Mouse (Mus musculus) brown adipose tissue, adult 24 weeks (tissue): ENCODE measurements around the gene Pax5. TPM values are rescaled to one million over a fixed set of nuclear protein-coding genes. Genes with fewer than 3 reads are reported as not detected.
A peak's percentile ranks its signal among the peaks of the same experiment; 100 is the strongest.

Source experiments
- H3K27ac ChIP-seq: fragments of 200-500 bp; replicated peaks from 2 replicates; pipeline ENCODE4 v1.5.1; 2012; ENCODE audit warnings: low read depth, mild to moderate bottlenecking, low read length
- H3K4me1 ChIP-seq: fragments of 200-500 bp; 2 replicates; pipeline ENCODE4 v1.6.1; 2012; ENCODE audit warnings: low read length, mixed read lengths; ENCODE audit not compliant: control insufficient read depth, insufficient read depth, insufficient read length
- H3K4me3 ChIP-seq: fragments of 200-500 bp; 2 replicates; pipeline ENCODE4 v1.5.1; 2012; ENCODE audit warnings: low read depth, mild to moderate bottlenecking, low read length, moderate library complexity; ENCODE audit not compliant: insufficient read depth
- polyA plus RNA-seq: library from polyadenylated mRNA; stranded (reverse); fragments of >200 nt; gene quantifications from 2 replicates; pipeline ENCODE4 v1.2.4, GENCODE M21; 2012; ENCODE audit not compliant: missing spikeins, insufficient read depth, insufficient read length

The Pax5 gene
- polyA plus RNA-seq, 1 experiment = not detected

DNA sequence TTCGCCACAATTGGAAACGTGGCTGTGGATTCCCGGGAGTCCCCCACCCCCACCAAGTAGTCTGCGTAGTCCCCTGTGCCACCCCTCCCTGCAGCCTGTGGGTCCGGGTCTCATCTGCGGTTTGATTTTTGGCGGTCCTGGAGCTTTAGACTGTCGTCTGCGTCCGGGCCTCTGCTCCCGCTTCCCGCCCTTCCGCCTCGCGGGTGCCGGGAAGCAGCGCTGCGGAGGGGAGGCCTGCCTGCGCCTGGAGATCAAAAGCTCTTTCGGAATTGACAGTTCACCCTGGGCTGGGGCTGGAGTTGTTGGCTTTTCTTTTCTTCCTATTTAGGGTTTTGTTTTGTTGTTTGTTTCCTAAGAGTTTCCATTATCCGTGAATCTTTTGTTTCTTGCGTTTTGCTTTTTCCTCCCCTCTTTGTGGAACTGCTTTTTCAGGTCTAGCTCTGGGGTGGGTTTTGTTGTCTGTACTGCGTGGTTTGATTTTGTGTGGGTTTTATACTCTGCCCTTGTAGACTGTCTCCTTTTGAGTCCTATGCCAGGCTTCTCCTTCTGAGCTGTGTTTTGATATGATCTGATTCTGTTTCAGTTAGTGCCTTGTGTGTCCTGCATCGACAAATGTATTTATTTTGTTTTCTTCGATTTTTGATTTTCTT is 1.9 kb upstream of the Pax5 start:
- Histone ChIP-seq H3K4me1 (no peaks in the 10 kb centered on the region), H3K27ac (no peak overlapping the region), H3K4me3 (0 out of 2 replicates have a peak overlapping the region, but pooled peaks have one; percentile 20)

- H3K4me3 ChIP-seq = peak overlapping the region; percentile 20; the same call in 1 of the 2 replicates
- H3K4me1 ChIP-seq = no peaks in the 10 kb centered on the region
- no peak overlapping the region for H3K27ac ChIP-seq
These were observed 1.0 kb upstream of the Pax5 start for GRCm38 (mm10) chr4:44711136-44711900.

DNA sequence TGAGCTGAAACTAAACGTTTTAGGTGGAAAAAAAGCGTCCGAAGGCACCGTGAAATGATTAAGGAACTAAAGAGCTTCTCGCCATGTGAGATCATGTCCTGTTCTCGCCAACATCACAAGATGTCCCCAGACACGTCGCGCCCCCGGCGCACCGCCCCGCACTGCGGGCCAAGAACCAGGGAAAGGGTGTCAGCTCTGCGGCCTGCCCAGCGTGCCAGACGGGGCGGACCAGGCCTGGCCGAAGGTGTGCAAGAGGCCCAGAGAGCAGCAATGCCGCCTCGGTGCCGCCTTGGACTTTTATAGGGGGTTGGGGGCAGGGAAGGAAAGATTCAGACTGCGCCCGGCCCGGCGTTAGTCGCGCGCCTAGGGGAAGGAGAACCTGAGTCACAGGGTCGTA is 412 bp upstream of the Pax5 start:
- no peak overlapping the region for H3K4me3 ChIP-seq
- H3K27ac ChIP-seq = no peak overlapping the region
- H3K4me1 ChIP-seq = no peaks in the 10 kb centered on the region

DNA sequence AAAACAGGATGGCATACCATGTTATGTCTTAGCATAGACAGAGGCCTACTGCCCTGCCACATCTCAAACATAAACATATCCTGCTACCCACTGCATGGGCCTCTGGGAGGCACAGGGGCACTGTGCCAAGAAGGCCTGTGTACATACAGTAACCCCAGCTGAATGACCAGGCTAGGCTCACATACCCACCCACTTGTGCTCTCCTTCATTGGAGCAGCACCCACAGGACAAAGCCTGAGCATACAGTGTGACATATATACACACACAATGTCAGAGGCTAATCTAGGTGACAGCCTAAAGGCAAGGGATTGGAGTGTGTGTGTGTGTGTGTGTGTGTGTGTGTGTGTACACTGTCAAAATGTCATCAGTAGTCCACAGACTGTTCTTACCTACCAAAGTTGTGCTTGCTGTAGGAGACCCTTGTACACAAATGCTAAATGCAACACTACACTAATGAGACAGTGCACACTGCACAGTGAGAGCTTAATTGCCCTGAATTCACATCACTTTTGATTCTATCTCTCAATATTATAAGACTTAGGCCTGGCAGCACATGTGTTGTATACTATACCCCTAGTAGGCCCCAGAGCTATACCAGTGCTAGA is 1.1 kb downstream of the Pax5 start:
- Histone ChIP-seq H3K4me1 (no peaks in the 10 kb centered on the region), H3K27ac (no peak overlapping the region), H3K4me3 (no peak overlapping the region)

DNA sequence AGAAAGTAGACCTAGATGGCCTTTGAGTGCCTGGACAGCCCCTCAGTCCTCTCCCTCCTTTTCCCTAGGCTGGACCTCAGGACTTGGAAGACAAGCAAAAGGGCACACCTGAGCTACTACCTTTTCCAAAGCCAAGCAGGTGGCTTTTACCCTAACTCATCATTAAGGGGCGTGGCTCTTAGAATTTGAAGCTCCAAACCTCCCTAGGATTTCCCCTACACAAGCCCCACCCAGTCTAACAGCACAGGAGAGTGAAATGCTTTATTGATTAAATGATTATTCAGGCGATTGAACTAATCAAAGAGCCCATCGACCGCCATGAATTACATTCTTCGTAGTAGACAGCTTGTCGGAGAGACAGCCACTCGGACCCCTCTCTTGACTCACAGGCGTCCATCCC is 2.0 kb downstream of the Pax5 start:
- no peak overlapping the region for H3K27ac ChIP-seq
- no peak overlapping the region for H3K4me3 ChIP-seq
- H3K4me1 ChIP-seq = peaks cover 4% of the 10 kb centered on the region

DNA sequence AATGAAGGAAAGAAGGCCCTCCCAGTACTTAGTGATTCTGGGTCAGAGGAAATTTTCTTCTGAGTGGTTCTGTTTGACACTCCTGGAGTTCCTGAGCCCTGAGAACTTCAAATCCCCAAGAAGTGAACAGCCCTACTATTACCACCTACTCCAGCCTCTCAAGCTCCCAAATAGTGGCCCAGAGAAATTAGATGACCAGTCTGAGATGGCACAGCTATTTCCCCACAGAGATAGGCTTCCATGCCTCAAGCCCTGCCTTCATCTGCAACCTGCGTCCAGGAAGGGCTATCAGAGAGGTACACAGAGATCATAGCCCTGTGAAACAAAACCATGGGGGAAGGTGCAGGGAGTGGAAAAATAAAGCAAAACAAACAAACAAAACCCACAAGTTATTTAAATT is 3.4 kb downstream of the Pax5 start:
- Histone ChIP-seq H3K27ac (no peak overlapping the region), H3K4me1 (peaks cover 9% of the 10 kb centered on the region), H3K4me3 (no peak overlapping the region)

GRCm38 (mm10) chr4:44705967-44706366 is 4.3 kb downstream of the Pax5 start:
- Histone ChIP-seq H3K4me3 (no peak overlapping the region), H3K27ac (no peak overlapping the region), H3K4me1 (peaks cover 9% of the 10 kb centered on the region)

DNA sequence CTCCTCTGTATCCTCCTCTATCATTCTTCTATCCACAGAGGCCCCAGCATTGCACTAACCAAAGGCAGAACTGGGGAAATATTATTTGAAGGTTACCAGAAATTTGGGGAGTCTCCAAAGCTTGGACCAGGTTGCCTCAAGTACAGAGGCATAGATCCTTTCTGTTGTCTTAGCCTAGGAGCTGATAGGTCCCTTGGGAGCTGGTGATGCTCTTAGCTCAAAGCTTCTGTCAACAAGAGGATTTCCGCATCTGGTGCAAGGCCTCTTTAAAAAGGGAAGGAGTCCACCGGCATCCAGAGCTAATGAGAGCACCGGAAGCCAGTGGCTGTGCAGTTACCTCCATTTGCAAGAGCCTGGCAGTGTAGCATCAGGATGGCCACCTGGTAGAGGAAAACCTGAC is 5.1 kb downstream of the Pax5 start:
- no peak overlapping the region for H3K27ac ChIP-seq
- no peak overlapping the region for H3K4me3 ChIP-seq
- peaks cover 9% of the 10 kb centered on the region for H3K4me1 ChIP-seq

DNA sequence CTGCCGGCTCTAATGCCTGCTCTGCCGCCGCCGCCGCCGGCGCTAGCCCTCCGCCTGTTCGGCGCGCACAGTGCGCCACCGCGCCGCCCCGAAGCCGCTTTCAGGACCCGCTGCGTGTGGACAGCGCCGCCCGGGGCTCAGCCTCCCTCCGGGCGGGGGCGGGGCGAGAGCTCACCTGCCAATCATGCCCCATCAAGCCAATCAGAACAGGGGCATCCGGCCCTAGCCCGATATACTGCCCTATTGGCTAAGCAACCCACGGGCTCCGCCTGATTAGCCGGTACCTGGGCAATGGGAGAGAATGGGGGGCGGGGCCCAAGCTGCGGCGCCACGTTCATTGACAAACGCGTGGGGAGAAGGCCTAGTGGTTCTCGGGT is 5.9 kb downstream of the Pax5 start:
- Histone ChIP-seq H3K4me3 (peak overlapping the region; percentile 29), H3K27ac (no peak overlapping the region), H3K4me1 (peaks cover 9% of the 10 kb centered on the region)

DNA sequence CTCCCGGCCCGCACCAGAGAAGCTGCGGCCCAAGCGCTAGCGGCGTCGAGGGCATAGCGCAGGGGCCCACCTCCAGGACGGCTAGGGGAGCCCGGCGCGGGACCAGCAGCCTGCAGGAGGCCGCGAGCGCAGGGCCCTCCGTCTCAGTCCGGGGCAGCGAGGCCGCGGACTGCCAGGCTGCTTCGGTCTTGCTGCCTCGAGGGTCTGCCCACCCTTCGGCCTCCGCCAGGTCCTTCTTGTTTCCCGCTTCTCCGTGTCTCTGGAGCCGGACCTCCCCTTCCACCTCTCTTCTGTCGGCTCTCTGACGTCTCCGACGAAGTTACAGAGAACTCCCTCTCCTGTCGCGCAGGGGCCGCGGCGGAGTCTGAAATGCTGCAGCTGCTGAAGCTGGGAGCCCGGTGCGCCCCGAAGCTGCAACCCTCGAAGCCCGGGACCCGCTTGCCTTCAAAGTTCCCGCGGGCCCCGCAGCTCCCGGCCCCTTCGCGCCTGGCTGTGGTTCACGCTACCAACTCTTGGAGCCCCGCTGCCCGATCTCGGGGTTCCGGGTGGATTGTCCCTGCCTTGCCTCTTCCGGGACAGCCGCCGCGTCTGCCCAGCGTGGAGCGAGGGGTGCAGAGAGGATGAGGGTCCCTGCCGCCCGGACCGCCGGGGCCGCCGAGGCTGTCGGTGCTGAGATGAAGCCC is 6.5 kb downstream of the Pax5 start:
- Histone ChIP-seq H3K4me1 (peaks cover 9% of the 10 kb centered on the region), H3K27ac (no peak overlapping the region), H3K4me3 (peak overlapping the region; percentile 29; the same call in 1 of the 2 replicates)

- Histone ChIP-seq H3K27ac (no peak overlapping the region), H3K4me3 (no peak overlapping the region), H3K4me1 (peaks cover 9% of the 10 kb centered on the region)
These were observed 7.2 kb downstream of the Pax5 start for GRCm38 (mm10) chr4:44702891-44703685.

- Histone ChIP-seq H3K4me3 (no peak overlapping the region), H3K27ac (no peak overlapping the region), H3K4me1 (peaks cover 9% of the 10 kb centered on the region)
These were observed 8.2 kb downstream of the Pax5 start for GRCm38 (mm10) chr4:44702011-44702527.

GRCm38 (mm10) chr4:44701513-44701912 is 8.8 kb downstream of the Pax5 start:
- Histone ChIP-seq H3K4me3 (no peak overlapping the region), H3K27ac (no peak overlapping the region), H3K4me1 (peaks cover 9% of the 10 kb centered on the region)

- Histone ChIP-seq H3K27ac (no peak overlapping the region), H3K4me3 (no peak overlapping the region), H3K4me1 (no peaks in the 10 kb centered on the region)
These were observed 13.6 kb downstream of the Pax5 start for GRCm38 (mm10) chr4:44696676-44697075.
